Mouse (Mus musculus) embryonic facial prominence, embryonic 11.5 days (tissue): ENCODE measurements around the gene Scrn2. TPM values are rescaled to one million over a fixed set of nuclear protein-coding genes. Genes with fewer than 3 reads are reported as not detected.

Experiments used
- ATAC-seq: fragments of 200-750 bp; cut with Nextera tagmentation; replicated peaks from 2 replicates; pipeline ENCODE4 v1.8.0; 2017; ENCODE audit warnings: low read depth; ENCODE audit not compliant: insufficient number of reproducible peaks, low FRiP score, low TSS enrichment
- DNase-seq: peaks from one replicate; pipeline ENCODE4 v3.0.0-alpha.2; 2015; ENCODE audit warnings: low spot score
- H3K27ac ChIP-seq: fragments of 300-500 bp; sonication (generic); replicated peaks from 2 replicates; pipeline ENCODE4 v1.5.1; 2014; ENCODE audit warnings: mild to moderate bottlenecking, low read depth, low read length, control low read depth
- H3K27me3 ChIP-seq: fragments of 300-500 bp; sonication (generic); 2 replicates; pipeline ENCODE4 v1.6.1; 2014; ENCODE audit warnings: mild to moderate bottlenecking, low read length, moderate library complexity, mixed read lengths; ENCODE audit not compliant: control insufficient read depth, insufficient read depth
- H3K36me3 ChIP-seq: fragments of 300-500 bp; sonication (generic); replicated peaks from 2 replicates; pipeline ENCODE4 v1.6.1; 2014; ENCODE audit warnings: low read depth, mild to moderate bottlenecking, low read length, moderate library complexity, mixed read lengths; ENCODE audit not compliant: control insufficient read depth, insufficient read depth
- H3K4me1 ChIP-seq: fragments of 300-500 bp; sonication (generic); 2 replicates; pipeline ENCODE4 v1.6.1; 2014; ENCODE audit warnings: low read length, mixed read lengths; ENCODE audit not compliant: control insufficient read depth, insufficient read depth
- H3K4me2 ChIP-seq: fragments of 300-500 bp; sonication (generic); 2 replicates; pipeline ENCODE4 v1.6.1; 2014; ENCODE audit warnings: low read depth, mild to moderate bottlenecking, control low read depth, low read length, moderate library complexity
- H3K4me3 ChIP-seq: fragments of 300-500 bp; sonication (generic); 2 replicates; pipeline ENCODE4 v1.5.1; 2014; ENCODE audit warnings: low read depth, low read length, control low read depth
- H3K9ac ChIP-seq: fragments of 300-500 bp; sonication (generic); replicated peaks from 2 replicates; pipeline ENCODE4 v1.6.1; 2014; ENCODE audit warnings: mild to moderate bottlenecking, control low read depth, low read length
- H3K9me3 ChIP-seq: fragments of 300-500 bp; sonication (generic); replicated peaks from 2 replicates; pipeline ENCODE4 v1.6.1; 2016; ENCODE audit warnings: mild to moderate bottlenecking, low read length, inconsistent platforms, mixed read lengths; ENCODE audit not compliant: control insufficient read depth
- WGBS: fragments of 180-500 bp; shearing (Covaris S2); extraction: QIAGEN DNeasy Blood & Tissue Kit; methylation state at CpG from one replicate; pipeline ENCODE4 v1.1.7; 2014; 5-methylcytosine and 5-hydroxymethylcytosine counted together
- polyA plus RNA-seq: library from polyadenylated mRNA; unstranded; fragments of >200 nt; fragmentation: Nextera tagmentation; extraction: Ambion mirVana; gene quantifications from 2 replicates; pipeline ENCODE4 v1.2.1, GENCODE M21; 2014

Gene Scrn2
- polyA plus RNA-seq, 1 experiment from 2014 or later, result 20.4 TPM

DNA sequence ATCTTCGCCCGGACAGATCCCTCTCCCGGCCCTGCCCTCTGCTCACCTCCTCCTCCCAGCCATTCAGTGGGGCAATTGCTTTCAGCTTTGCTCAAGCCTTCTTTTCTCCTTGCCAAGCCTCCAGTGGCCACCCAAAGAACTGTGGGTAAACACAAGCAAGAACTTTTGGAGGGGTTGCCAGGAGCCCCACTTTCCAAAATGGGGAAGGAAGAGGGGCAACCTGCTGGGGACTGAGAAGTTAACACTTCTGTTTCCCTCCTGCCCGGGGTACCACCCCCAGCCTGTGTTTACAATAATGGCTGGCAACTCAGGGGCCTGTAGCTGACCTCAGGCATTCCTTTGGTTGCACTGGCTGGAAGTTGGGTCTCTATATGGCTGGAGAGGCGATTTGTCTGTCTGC is 26.6 kb upstream of the Scrn2 start:
- 30% methylated on average over 5 of the region's 5 CpGs for WGBS
- Histone ChIP-seq H3K9me3 (no peaks in the 10 kb centered on the region), H3K4me2 (no peak overlapping the region), H3K4me1 (no peaks in the 10 kb centered on the region), H3K27ac (no peak overlapping the region), H3K27me3 (no peaks in the 10 kb centered on the region), H3K9ac (no peak overlapping the region), H3K4me3 (no peak overlapping the region), H3K36me3 (no peaks in the 10 kb centered on the region)
- ATAC-seq, result no peak
- no peak for DNase-seq

GRCm38 (mm10) chr11:97007093-97007794 is 22.5 kb upstream of the Scrn2 start:
- ATAC-seq, result no peak
- Histone ChIP-seq H3K4me3 (no peak overlapping the region), H3K4me2 (no peak overlapping the region), H3K27me3 (peaks cover 3% of the 10 kb centered on the region; the same call in 1 of the 2 replicates), H3K9me3 (no peaks in the 10 kb centered on the region), H3K27ac (no peak overlapping the region), H3K4me1 (no peaks in the 10 kb centered on the region), H3K9ac (no peak overlapping the region), H3K36me3 (no peaks in the 10 kb centered on the region)
- DNase-seq, result no peak
- WGBS, result 61% methylated on average over 9 of the region's 9 CpGs

GRCm38 (mm10) chr11:97009198-97009790 is 20.4 kb upstream of the Scrn2 start:
- no peaks in the 10 kb centered on the region for H3K9me3 ChIP-seq
- WGBS, result 56% methylated on average over 8 of the region's 8 CpGs
- DNase-seq, result no peak
- peaks cover 3% of the 10 kb centered on the region; the same call in 1 of the 2 replicates for H3K27me3 ChIP-seq
- no peak for ATAC-seq
- H3K27ac ChIP-seq, result no peak overlapping the region
- H3K4me1 ChIP-seq, result no peaks in the 10 kb centered on the region
- H3K9ac ChIP-seq, result no peak overlapping the region
- H3K36me3 ChIP-seq, result no peaks in the 10 kb centered on the region
- H3K4me3 ChIP-seq, result no peak overlapping the region
- no peak overlapping the region for H3K4me2 ChIP-seq

DNA sequence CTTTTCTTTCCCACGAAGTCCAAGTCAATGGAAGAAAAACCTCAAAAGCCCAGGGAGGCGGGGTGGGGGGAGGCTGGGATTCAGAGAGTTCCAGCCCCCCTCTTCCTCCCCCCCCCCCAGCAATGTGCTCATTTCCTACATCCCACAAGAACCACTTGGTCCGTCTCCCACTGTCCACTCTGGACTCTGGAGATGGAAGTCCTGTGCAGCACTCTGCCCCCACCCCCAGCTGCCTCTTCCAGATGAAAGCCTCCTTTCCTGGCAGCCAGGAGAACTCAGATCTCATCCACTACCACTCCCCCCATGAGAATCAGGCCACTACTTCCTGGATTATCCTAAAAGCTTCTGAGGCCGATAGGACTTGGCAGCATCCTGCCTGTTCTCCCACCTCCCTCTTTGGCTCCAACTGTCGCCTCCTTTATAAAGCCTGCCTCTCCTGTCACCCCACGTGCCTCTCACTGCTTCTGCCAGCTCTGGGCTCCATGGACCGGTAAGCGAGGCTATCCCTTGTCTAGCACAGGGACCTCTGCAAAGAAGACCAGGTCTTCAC is 16.5 kb upstream of the Scrn2 start, which contains the start of gene Sp6:
Gene Sp6 (plus strand): TSS at position 274 of the 550 bp plus-strand sequence.
- Histone ChIP-seq H3K9me3 (no peaks in the 10 kb centered on the region), H3K36me3 (no peaks in the 10 kb centered on the region), H3K4me2 (no peak within 1 kb of the TSS), H3K9ac (no peak within 1 kb of the TSS), H3K4me3 (no peak within 1 kb of the TSS), H3K27ac (no peak within 1 kb of the TSS), H3K27me3 (peaks cover 23% of the 10 kb centered on the region), H3K4me1 (no peaks in the 10 kb centered on the region)
- ATAC-seq (no peak), DNase-seq (no peak)
- 33% methylated on average over 8 of the region's 8 CpGs for WGBS

- Histone ChIP-seq H3K4me2 (peak overlapping the region; percentile 54), H3K9me3 (no peaks in the 10 kb centered on the region), H3K27ac (no peak overlapping the region), H3K4me3 (peak overlapping the region; percentile 39), H3K27me3 (peaks cover 66% of the 10 kb centered on the region), H3K4me1 (peaks cover 8% of the 10 kb centered on the region), H3K9ac (no peak overlapping the region), H3K36me3 (no peaks in the 10 kb centered on the region)
- DNase-seq (no peak), ATAC-seq (no peak)
- WGBS, result 1% methylated on average over 36 of the region's 36 CpGs
These were observed 11.8 kb upstream of the Scrn2 start for GRCm38 (mm10) chr11:97017696-97018582.

DNA sequence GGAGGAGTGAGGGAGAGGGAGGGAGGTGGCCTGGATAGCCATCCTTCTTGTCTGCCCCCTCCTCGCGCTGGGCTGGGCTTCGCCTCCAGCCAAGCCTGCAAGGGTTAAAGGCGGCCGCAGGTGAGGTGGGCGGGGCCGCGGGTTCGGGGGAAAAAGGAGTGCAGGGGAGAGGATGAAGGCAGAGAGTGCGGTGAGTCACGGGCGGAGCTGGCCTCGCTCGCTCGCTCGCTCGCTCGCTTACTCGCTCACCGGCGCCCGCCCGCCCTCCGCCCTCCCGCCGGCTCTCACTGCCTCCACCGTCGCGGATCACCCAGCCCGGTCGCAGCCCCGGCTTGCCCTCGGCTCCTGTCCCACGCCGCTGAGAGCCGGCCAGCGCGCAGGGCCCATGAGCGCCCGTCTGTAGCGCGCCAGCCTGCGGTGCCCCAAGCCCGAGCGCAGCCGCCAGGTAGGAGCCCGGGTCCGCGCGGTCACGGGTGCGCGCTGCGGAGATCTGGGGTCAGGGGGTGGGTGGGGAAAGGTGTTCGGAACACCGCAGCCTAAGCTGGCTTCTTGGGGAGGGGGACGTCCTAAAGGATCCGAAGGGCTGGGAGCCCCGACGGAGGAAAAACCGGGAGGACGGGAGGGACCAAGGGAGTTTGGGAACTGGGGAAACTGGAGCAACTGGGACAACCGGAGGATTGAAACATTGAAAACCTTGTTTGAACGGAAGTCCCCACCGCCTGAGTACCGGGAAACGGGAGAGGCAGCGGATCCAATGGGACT is 11.0 kb upstream of the Scrn2 start:
- H3K9me3 ChIP-seq, result no peaks in the 10 kb centered on the region
- peak overlapping the region; percentile 30 for H3K9ac ChIP-seq
- peaks cover 8% of the 10 kb centered on the region for H3K4me1 ChIP-seq
- H3K4me2 ChIP-seq, result peak overlapping the region; percentile 54
- H3K27me3 ChIP-seq, result peaks cover 74% of the 10 kb centered on the region
- DNase-seq (peak; percentile 43), ATAC-seq (no peak)
- H3K36me3 ChIP-seq, result no peaks in the 10 kb centered on the region
- H3K27ac ChIP-seq, result no peak overlapping the region
- under 1% methylated on average over 55 of the region's 68 CpGs for WGBS
- H3K4me3 ChIP-seq, result peak overlapping the region; percentile 39

DNA sequence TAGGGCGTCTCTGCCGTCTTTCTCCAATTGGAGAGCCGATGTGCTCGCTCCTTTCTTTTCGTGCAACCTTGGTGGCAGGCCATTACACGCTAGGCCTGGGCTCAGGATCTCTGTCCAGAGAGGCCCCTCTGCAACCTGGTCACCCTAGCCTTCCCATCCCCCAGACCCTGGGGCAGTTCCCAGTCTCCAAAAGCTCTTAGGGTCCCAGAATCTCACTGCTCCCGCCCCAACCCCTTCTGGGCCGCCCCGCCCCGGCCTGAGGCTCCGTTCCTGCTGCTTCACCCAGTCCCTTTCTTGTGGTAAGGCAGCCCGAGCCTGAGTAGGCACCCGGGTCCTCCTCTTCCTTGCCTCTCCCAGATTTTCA is 10.4 kb upstream of the Scrn2 start:
- no peak overlapping the region for H3K9ac ChIP-seq
- ATAC-seq (no peak), DNase-seq (no peak)
- peak overlapping the region; percentile 39; the same call in 1 of the 2 replicates for H3K4me3 ChIP-seq
- no peak overlapping the region for H3K27ac ChIP-seq
- under 1% methylated on average over 13 of the region's 13 CpGs for WGBS
- H3K4me2 ChIP-seq, result no peak overlapping the region; the same call in 1 of the 2 replicates
- peaks cover 8% of the 10 kb centered on the region for H3K4me1 ChIP-seq
- H3K9me3 ChIP-seq, result no peaks in the 10 kb centered on the region
- peaks cover 79% of the 10 kb centered on the region for H3K27me3 ChIP-seq
- no peaks in the 10 kb centered on the region for H3K36me3 ChIP-seq
